Mouse (Mus musculus) left cerebral cortex, postnatal 14 days (tissue): Measurements from ENCODE around the gene Dnal1. TPM values are rescaled to one million over a fixed set of nuclear protein-coding genes. Genes with fewer than 3 reads are reported as not detected.

Experiments
- DNase-seq, 2 experiments: peaks; one replicate each; pipeline ENCODE4 v3.0.0; 2021 to 2022; ENCODE audit warnings: low spot score in 2 of 2, mixed read lengths in 1 of 2
- intact Hi-C: fragments of 180-260 bp; cut with DNase I; formaldehyde crosslinking; loops from one replicate; pipeline ENCODE4 v1.15.1; 2025
- total RNA-seq, 2 experiments: library from RNA; stranded (reverse); gene quantifications; 2 replicates each; pipeline ENCODE4 v1.2.3; 2021

Gene Dnal1
- total RNA-seq, 2 experiments from 2014 or later = 102 to 106 TPM

DNA sequence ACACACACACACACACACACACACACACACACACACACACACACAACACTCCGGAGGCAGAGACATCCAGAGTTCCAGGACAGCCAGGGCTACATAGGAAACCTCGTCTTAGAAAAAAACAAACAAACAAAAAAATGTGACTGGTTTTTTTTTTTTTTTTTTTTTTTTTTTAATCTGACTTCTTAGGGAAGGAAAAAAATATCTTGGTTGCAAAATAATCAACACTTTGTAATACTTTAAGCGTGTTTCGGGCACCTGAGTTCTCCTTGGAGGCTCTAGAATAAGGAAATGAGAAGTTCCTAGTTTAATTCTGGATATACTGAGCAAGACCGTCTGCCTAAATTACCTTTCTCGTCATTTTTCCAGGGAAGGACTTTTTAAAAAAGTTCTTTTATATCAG, 490 bp upstream of the Dnal1 start:
- intact Hi-C loops = no loop called here

DNA sequence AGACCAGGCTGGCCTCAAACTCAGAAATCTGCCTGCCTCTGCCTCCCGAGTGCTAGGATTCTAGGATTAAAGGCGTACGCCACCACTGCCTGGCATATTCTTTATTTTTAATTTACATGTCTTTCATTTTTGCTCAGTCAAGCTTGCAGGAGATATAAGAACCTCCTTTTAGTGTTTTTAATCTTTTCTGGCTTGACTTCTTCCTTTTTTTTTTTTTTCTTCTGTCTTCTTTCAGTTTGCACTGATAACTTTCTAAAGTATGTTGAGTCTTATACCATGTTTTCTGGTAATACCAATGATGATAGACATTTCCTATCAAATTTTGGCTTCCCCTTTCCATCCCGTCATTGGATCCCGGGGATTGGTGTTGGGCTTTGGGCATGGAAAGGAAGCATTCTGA, 5.4 kb downstream of the Dnal1 start:
- intact Hi-C loops = no loop called here
- no peak for DNase-seq

More for the DNA sequence above, 490 bp upstream of the Dnal1 start:
- DNase-seq = no peak

DNA sequence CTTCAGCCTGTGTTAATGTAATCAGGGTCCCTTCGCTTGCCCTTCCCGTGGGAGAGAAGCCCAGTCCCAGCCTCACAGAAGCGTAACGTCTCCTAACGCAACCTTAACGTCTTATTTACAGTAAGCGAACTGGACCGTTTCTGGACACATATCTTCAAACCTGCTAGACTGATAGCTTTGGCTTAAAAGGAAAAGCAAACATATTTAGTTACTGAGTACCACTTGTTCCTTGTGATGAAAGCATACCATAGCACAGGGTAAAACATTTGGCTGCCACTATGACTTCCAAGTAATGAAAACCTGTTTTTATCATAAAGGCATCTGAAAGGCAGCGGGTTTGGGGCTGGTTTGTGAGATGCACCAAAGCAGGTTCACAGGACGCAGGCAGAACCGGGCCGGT, 11.7 kb downstream of the Dnal1 start:
- no peak for DNase-seq

DNA sequence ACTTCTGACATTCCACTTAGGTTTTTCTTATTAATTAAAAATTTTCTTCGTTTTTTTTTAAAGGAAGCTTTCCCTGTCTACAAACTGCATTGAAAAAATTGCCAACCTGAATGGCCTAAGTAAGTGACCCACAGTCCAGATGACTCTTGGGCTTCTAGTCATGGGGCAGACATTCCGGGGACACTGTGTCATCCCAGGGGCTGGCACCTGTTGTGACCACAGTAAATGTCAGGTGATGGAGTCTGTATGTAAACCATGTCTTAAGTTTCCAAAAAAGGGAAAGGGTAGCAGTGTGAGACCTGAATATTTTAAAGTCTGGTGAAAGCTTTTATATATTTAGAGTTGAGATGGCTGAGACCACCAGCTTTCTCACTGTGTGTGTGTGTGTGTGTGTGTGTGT, 12.7 kb downstream of the Dnal1 start:
- no peak for DNase-seq
- intact Hi-C loops = no loop called here

More for the DNA sequence above, 11.7 kb downstream of the Dnal1 start:
- intact Hi-C loops = no loop called here

DNA sequence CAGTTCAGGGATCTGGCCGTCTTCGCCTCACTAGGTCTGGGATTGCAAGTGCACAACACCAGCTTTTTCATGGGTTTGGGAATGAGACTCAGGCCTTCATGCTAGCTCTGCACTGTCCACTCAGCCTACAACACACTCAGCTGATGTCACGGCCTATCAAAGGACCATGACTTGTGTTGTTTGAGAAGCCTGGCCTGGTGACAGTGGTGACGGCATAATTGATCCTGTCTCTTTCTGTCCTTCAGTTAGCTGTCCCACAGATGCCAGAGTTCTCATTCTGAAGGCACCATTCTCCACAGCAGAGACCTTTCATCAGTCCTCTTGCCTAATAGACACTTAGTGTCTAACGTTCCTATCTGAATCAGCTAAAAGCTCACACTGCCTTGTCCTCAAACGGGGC, 14.4 kb downstream of the Dnal1 start:
- intact Hi-C loops = no loop called here
- no peak for DNase-seq

DNA sequence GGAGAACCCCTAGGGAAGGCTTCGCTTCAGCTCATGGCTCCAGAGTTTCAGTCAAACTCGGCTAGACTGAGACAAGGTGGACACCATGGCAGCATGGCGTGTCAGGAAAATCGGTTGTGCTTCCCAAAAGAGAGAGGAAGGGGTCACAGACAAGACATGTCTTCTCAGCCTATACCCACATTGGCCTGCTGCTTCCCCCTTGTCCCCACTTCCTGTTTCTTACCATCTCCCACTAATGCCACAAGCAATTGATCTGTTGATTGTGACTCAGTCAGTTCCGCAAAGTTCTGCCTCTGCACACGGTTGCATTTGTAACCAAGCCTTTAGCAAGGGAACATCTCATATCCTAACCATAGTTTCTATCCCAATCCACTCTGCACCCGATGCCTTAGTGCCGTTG, 15.8 kb downstream of the Dnal1 start:
- intact Hi-C loops = no loop called here
- DNase-seq = no peak

DNA sequence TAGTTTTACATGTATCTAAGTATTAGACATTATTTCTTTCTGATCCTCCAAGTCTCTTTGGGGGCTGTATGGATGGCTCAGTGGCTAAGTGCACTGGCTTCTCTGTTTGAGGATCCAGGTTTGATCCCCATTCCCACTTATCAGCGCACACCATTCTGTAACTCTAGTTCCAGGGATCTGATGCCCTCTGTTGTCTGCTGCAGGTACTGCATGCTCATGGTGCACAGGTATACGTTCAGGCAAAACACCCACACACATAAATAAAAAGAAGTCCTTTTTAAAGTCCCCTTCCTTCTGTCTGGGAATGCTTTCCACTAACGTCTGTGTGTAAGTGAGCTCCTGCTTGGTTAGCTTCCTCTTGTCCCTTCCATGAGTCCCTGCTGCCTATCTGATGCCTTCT, 18.1 kb downstream of the Dnal1 start:
- intact Hi-C loops = no loop called here
- no peak for DNase-seq

DNA sequence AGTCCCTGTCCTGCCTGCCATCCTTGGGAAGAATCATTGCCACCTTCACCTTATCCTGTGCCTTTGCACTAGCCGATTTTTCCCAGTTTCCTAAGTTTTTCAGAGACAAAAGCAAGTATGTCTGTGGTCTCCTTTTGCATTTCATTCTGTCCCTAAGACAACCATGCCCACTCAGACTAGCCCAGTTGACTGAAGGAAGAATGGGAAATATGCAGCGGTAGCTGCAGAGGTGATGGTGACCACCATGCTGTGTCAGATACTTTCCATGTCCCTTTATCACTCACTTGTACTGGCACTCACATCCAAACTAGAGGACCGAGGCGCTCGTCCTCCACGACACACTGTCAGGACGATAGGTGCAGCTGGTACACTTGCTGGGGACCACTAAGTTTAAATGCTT, 23.0 kb downstream of the Dnal1 start:
- no peak for DNase-seq
- intact Hi-C loops = no loop called here

DNA sequence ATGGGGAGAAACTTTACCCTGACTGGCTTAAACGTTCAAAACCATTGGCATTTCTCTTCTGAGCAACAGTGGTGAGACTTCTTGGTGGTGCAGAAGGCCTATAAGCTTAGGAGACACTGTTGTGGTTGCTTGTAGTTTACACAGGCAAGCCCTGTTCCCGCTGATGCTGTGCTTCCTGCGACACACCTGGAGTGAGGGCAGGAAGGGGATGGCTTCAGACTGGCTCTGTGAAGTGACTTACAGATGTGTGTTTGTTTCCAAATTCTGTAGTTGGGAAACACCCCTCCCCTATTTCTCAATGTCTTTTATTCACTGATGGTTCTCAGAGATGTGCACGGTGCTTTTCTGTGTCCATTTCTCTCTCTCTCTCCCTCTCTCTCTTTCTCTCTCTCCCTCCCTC, 26.0 kb downstream of the Dnal1 start:
- intact Hi-C loops = no loop called here

DNA sequence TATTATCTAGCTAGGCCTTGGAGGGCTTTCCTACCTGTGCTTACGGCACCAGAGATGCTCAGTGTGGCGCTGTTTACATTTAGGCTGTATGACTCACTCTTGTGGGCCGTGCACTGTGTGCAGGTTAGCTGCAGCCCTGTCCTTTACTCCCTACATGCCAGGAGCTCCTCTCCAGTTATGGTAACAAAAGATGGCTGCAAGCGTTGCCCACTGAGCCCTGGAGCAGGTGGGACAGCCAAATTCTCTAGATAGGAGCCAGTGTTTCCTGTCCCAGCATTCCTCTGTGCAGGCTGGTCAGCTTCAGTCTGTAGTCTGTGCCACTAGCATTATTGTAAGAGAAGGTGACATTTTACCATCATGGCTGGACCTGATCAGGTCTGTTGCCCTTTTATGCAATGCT, 27.1 kb downstream of the Dnal1 start:
- intact Hi-C loops = no loop called here

More for the DNA sequence above, 26.0 kb downstream of the Dnal1 start:
- DNase-seq = no peak

DNA sequence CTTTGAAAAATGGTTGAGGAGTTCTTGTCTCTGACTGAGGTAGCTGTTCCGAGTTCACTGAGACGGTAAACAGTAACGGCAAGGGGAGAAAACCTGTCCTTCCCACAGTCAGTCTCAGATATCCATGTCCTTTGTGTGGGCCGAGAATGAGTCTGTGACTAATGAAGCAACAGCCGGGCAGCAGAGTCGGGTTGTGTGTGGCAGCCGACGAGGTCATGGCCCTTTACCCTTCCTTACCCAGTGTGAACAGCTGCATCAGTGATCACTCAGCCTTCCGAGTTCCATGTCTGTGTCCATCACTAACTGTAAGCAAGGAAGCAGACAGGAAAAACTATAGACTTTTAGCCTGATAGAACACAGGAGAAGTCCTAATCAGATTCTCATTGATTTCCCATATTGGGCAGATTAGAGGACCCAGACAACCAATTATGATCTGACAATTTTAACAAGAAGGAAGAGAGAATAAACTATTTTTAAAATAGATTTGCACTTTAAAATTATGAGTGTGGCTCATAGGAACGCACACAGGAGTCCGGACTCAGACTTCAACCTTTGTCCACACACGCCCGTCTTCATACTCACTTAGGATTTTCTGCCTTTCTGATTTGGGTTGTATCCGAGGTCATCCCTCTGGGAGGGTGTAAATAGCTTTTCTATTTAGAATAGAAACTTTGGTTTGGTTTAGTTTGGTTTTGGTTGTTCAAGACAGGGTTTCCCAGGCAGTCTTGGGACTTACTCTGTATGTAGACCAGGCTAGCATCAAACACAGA, 28.3 kb downstream of the Dnal1 start:
- intact Hi-C loops = no loop called here
- no peak for DNase-seq

More for the DNA sequence above, 27.1 kb downstream of the Dnal1 start:
- no peak for DNase-seq

DNA sequence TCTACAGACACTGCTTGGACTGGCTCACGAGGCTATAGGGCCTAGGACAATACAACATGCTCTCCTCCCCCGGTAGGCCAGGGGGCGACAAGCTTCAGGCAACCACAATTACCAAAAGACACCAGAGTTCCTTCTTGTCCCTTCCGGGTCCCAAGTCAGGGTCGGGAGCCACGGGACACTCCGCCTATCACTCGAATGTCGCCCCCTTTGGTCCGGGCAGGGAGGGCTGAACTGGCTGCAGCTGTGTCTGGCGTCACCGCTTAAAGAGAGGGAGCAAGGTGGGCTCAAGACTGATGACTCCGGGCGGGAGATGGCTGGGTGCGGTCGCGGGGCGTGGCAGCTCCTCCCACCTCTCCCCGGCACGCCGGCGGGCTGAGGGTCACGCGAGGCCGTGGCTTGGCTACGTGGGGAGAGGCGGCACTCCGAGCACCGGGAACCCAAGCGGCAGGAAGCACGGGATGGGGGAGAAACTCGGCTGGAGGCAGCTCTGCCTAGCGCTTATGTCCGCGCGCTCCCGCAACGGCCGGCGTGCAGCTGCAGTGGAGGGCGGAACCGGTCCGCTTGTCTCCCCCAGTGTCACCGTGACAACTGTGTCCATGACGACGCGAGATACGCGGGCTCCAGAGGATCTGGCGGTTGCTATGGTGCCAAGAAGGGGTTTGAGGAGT, 33.9 kb downstream of the Dnal1 start, which contains the start of gene Pnma1:
Gene Pnma1, minus strand, starts transcription at position 536 of the 668 bp plus-strand sequence.
- intact Hi-C loops = no loop called here
- DNase-seq = peak; percentile 88 to 91

DNA sequence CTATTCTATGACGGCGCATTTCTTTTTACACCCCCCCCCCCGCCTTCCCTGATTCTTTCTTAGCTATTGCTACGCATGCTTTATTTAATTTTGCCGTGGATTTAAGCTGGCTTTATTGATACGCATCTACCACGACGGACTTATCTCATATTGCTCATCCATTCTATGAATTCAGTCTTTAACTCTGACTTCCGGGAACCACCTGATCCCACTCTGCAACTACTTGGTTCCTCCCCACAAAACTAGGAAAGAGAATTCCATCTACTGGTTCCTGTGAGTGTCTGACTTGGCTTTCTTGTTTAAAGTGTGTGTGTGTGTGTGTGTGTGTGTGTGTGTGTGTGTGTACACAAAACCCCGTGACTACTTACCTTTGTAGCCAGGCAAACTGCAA, 34.5 kb downstream of the Dnal1 start:
- intact Hi-C loops = no loop called here

DNA sequence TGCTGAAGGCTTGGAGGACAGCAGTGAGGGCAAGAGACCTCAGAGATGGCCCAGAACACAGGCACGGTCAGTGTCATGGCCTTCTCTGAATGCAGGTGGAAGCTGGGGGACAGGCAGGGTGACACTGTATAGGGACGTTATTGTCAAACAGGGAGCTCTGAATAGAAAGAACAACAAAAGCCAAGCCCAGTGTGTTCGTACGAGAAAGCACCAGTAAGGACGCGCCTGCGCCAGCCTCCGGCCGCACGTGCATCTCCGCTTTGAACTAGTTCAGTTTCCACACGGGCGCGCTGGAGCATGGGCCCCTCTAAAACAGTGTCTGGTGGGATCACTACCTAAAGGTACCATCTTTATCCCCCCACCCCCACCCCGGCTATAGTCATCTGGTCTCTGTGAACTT, 35.8 kb downstream of the Dnal1 start:
- DNase-seq = no peak
- intact Hi-C loops = no loop called here

More for the DNA sequence above, 34.5 kb downstream of the Dnal1 start:
- DNase-seq = no peak

DNA sequence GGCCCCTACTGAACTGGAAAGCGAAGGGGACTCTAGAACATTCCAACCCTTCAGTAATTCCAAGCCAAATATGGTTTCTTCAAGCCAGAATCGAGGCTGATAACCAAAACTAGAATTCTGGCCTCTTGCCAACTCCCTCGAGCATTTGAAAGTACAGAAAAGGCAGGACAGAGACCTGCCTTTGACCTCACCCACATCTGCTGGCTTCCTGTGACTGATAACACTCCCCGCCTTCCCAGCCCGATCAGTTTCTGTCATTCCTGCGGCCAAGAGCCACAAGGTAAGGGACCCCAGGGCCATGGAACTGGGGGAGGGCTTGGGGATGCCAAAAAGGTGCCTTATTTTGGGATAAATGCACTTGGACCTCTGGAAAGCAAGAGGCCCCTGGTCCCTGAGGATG, 36.8 kb downstream of the Dnal1 start:
- no peak for DNase-seq
- intact Hi-C loops = no loop called here

DNA sequence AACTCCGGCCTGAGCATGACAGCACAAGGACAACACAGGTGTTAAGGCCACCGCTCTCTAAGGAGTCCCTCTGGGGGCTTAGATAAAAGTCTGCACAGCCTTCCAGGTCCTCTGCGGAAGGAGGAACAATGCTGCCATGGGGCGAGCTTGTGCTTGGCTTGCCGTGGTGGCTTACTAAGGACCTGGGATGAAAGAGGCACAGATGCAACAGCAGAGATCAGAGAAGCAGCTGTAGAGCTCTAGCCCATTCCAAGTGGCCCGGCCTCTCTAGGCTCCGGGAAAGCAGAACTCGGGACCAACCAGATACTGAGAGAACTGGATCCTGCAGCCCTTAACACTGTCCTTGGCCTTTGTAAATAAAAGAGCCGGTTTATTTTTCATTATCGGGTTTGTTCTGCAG, 37.7 kb downstream of the Dnal1 start:
- intact Hi-C loops = no loop called here
- no peak for DNase-seq

DNA sequence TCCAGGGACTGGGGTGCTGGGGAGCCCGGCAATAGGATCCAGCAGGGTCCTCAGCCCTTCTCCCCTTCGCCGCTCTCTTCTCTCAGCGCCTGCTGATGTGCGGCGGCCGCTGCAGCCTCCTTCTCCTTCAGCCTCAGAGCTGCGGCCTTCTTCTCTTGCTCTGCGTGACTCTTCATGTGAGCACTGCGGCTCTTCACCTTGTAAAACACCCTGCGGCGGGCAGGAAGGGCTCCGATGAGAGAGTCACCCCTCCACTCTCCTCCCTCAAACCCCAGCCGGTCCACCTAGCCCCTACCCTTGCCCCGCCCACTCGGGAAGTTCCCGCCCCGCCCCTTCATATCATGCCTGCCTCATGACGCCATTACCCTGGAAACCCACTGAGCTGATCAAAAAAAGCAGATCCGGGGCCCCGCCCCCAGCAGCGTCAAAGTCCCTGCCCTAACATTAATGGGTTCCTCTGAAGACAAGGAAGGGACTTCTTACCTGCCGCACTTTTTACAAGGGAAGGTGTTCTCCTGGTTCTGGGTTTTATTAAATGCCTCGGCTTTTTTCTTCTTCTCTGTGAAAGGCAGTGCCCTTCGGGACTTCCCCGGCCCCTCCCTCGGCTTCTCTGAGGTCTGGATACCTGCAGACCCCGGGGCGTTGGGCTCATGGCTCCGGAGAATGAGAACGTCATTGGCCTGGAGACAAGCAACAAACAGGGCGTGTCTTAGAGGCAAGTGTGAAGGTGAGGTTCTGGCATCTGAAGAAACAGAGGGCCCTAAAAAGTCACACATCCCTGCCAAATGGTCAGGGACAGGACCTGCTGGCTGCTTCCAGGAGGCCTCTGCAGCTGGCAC, 38.4 kb downstream of the Dnal1 start:
- DNase-seq = no peak
- intact Hi-C loops = no loop called here

DNA sequence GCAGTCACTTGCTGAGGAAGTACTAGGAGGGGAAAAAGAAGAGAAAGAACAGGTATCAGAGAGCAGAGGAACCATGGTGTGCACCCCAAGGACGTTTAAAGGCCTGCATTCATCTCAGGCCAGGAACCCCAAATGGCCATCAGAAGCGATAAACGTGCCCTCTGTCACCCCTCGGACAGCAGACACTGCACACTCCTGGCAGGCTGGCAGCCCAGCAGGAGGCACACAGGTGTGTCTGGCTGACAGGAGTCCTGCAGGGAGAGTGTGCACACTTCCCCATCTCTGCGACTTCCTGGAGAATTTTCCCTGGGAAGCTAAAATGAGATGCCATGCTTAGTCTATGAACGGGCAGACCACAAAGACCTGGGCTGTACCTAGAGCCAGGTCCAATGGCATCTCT, 39.2 kb downstream of the Dnal1 start:
- intact Hi-C loops = no loop called here
- DNase-seq = no peak

DNA sequence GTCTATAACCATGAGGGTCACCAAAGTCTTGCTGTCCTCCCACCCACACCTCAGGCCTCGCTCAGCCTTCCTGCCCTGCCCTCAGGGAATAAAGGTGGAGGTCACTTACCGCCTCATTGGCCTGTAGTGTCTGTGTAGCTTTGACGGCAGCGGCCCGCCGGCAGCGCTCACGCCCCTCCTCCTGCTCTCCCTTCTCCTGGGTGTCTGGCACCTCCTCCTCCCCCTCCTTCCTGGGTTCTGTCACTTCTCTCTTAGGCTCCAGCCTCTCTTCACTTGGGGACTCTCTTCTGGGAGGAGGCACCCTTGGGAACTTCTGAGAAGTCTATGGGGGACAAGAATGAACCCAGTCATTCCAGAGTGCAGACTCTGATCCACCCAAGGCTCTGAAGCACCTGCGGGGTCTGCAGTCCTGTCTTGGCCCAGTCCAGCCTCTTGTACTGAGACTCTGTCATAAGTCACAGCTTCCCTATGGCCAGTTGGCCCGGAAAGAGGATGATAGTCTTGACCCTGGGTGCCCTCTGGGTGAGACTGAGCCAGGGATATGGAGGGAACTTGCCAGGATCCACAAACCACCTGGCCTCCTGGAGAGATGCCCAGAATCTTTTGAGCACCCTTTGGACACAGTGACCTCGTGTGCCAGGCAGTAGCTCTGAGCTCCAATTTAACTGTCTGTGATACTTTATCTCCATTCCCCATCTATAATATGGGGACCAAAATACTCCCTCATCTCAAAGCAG, 40.8 kb downstream of the Dnal1 start:
- intact Hi-C loops = no loop called here

DNA sequence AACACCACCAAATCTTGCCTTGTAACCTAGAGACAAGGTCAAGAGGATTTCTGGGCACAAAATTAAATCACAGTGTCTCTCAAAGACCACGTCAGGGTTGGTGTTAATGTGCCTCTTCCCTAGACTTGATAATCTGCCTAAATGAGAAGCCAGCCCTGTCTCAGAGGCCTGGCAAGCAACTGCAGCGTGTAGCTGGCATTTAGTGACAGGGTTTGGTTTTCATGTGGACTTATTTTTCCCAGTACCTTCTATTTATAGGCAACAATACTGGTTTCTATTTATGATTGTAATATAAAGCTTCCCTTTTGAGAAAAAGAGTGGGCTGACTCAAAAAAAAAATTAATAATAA, 41.3 kb downstream of the Dnal1 start:
- intact Hi-C loops = no loop called here
- no peak for DNase-seq

More for the DNA sequence above, 40.8 kb downstream of the Dnal1 start:
- DNase-seq = no peak
